Mouse (Mus musculus): Measurements from ENCODE around the gene Smpdl3b.

DNA sequence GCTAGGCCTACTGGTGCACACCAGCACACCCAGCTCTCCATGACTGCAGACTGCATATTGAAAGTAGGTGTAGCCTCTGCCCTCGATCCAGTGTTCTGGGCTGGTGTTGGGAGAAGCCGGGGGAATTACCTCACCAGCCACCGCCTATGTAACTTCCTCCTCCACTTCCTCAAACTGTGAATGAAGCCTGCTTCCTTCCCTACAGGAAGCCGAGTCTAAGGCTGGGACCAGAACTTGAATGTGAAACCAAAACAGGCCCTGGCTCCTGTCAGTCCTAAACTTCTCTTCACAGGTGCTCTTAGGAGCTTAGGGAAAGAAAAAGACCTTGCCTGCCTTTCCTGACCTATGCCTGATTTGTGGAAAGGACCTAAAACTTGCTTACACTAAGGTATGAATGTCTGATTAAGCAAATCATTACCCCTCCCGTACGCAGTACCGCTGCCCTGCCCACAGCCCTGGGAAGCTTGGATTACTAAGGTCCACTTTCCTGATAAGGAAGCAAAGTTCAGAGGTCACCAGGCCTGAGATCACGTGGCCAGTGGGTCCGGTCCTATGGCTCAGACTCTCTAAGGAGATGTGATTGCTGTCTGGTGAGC, 9.3 kb downstream of the Smpdl3b start:
- TF ChIP-seq CTCF (IDR thresholded peaks at IDR 0.05; ENCODE audit: low read depth, low read length) (no peak), POLR2A (IDR thresholded peaks at IDR 0.05; ENCODE audit: extremely low read depth, insufficient read depth, low read length) (no peak)
